9 mouse cellular contexts compared by ENCODE assay signal in the genomic region with DNA sequence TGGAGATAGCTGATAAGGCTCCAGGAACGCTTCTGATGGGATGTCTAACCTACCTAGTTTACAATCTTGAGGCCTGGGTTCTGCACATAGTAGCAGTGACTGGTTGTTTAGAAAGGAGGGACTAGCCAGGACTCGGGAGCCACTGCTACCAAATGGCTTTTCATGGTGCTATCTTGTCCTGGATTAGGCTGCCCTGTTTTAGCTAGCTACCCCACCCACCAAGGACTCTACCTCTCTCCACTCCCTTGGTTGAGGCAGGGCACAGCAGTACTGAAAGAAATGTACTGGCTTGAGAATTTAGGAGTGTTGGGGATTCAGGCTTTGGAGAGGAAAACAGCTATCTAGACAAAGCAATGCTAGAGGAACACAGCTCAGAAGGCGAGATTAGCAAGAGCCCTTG. TPM values are rescaled to one million over a fixed set of nuclear protein-coding genes. Genes with fewer than 3 reads are reported as not detected.
A peak's percentile ranks its signal among the peaks of the same experiment; 100 is the strongest.
DNase-seq lines count a peak whose midpoint lies in the region; ATAC-seq lines count a peak whose summit lies in the region.
"Had no signal": no experiment of that assay in that cellular context is flagged by ENCODE, and none has a peak within 500 bp of the region (broad histone marks: within the 10 kb centered on the region; RNA-seq: fewer than 3 reads in every experiment).

No protein-coding gene starts in this region.

- H3K4me1 ChIP-seq in heart, embryonic 12.5 days (replicated peaks), result peaks cover 48% of the 10 kb centered on the region
- peaks cover 9% of the 10 kb centered on the region; the same call in 1 of the 2 replicates for H3K4me1 ChIP-seq in brown adipose tissue, adult 24 weeks (ENCODE audit: control insufficient read depth, insufficient read depth, insufficient read length, low read length)
- peaks cover 5% of the 10 kb centered on the region for H3K4me1 ChIP-seq in hindbrain, embryonic 13.5 days (replicated peaks)
- peaks cover 49% of the 10 kb centered on the region for H3K4me1 ChIP-seq in midbrain, embryonic 10.5 days

- intact Hi-C loops in heart, postnatal 36 days (cut with DNase I), result loop anchor here (2.0 to 10.0 kb wide), 6 partner anchors 17 to 1273 kb away; a partner anchor contains a TSS

- 23% methylated on average over 3 of the region's 3 CpGs for WGBS in heart, embryonic 12.5 days
- WGBS in hindbrain, embryonic 13.5 days, result 72% methylated on average over 3 of the region's 3 CpGs
- WGBS in midbrain, embryonic 10.5 days, result 64% methylated on average over 3 of the region's 3 CpGs

- H3K36me3 ChIP-seq in heart, embryonic 12.5 days, result peaks cover 9% of the 10 kb centered on the region; the same call in 1 of the 2 replicates
- H3K36me3 ChIP-seq in hindbrain, embryonic 13.5 days, result no peaks in the 10 kb centered on the region
- no peaks in the 10 kb centered on the region for H3K36me3 ChIP-seq in midbrain, embryonic 10.5 days

- no peaks in the 10 kb centered on the region for H3K27me3 ChIP-seq in heart, embryonic 12.5 days (replicated peaks)
- peaks cover 5% of the 10 kb centered on the region for H3K27me3 ChIP-seq in hindbrain, embryonic 13.5 days
- no peaks in the 10 kb centered on the region for H3K27me3 ChIP-seq in midbrain, embryonic 10.5 days (ENCODE audit: low read depth, poor library complexity, severe bottlenecking)

- H3K27ac ChIP-seq in heart, embryonic 12.5 days (ENCODE audit: poor library complexity, severe bottlenecking), result no peak overlapping the region
- H3K27ac ChIP-seq in brown adipose tissue, adult 24 weeks (replicated peaks; ENCODE audit: low read depth, low read length), result peak overlapping the region; percentile 86
- H3K27ac ChIP-seq in hindbrain, embryonic 13.5 days, result no peak overlapping the region
- no peak overlapping the region for H3K27ac ChIP-seq in midbrain, embryonic 10.5 days (replicated peaks)

- ATAC-seq in heart, embryonic 12.5 days (ENCODE audit: insufficient number of reproducible peaks, low FRiP score), result no peak
- ATAC-seq in hindbrain, embryonic 13.5 days (ENCODE audit: low FRiP score), result no peak
- ATAC-seq in erythroblast, adult 5-6 weeks (replicated peaks; ENCODE audit: low FRiP score, poor library complexity, severe bottlenecking), result no peak

- peak overlapping the region; percentile 92 for H3K4me2 ChIP-seq in heart, embryonic 12.5 days
- H3K4me2 ChIP-seq in hindbrain, embryonic 13.5 days, result peak overlapping the region; percentile 85; the same call in 1 of the 2 replicates

- H3K9ac ChIP-seq in heart, embryonic 12.5 days, result peak overlapping the region; percentile 79
- no peak overlapping the region for H3K9ac ChIP-seq in hindbrain, embryonic 13.5 days

- H3K4me3 ChIP-seq in heart, embryonic 12.5 days, result peak overlapping the region; percentile 71
- H3K4me3 ChIP-seq in brown adipose tissue, adult 24 weeks (ENCODE audit: insufficient read depth, low read depth, low read length), result peak overlapping the region; percentile 75
- peak overlapping the region; percentile 53; the same call in 1 of the 2 replicates for H3K4me3 ChIP-seq in hindbrain, embryonic 13.5 days
- peak overlapping the region; percentile 60 for H3K4me3 ChIP-seq in midbrain, embryonic 10.5 days

- no peaks in the 10 kb centered on the region for H3K9me3 ChIP-seq in heart, embryonic 12.5 days (replicated peaks)
- no peaks in the 10 kb centered on the region for H3K9me3 ChIP-seq in hindbrain, embryonic 13.5 days
- no peaks in the 10 kb centered on the region for H3K9me3 ChIP-seq in midbrain, embryonic 10.5 days (replicated peaks)

- DNase-seq in heart, postnatal 36 days, result no peak
- no peak for DNase-seq in midbrain, embryonic 10.5 days (ENCODE audit: low spot score)
- no peak for DNase-seq in layer of hippocampus, postnatal 36 days
- DNase-seq in right cerebral cortex, postnatal 36 days (ENCODE audit: low spot score in 2 of 2), result no peak
- DNase-seq: thymus, adult 2 months had no signal

RNA-seq across cellular contexts. Expression of a gene that starts 57.0 kb away (rescaled TPM):
- polyA plus RNA-seq in heart, embryonic 12.5 days (2016; fragmentation: Nextera tagmentation; extraction: Ambion mirVana), result not detected in 2 replicates
- total RNA-seq in heart, postnatal 36 days (2021), result not detected
- not detected in 2 replicates for polyA plus RNA-seq in brown adipose tissue, adult 24 weeks (2012; ENCODE audit: insufficient read depth, insufficient read length, missing spikeins)
- not detected in 2 replicates for polyA plus RNA-seq in hindbrain, embryonic 13.5 days (2015; fragmentation: Nextera tagmentation; extraction: Ambion mirVana)
- polyA plus RNA-seq in midbrain, embryonic 10.5 days (2016; fragmentation: Nextera tagmentation; extraction: Ambion mirVana), result not detected in 2 replicates
- not detected for total RNA-seq in layer of hippocampus, postnatal 36 days (2021)
- total RNA-seq in erythroblast, adult 5-6 weeks (2015; ENCODE audit: low replicate concordance), result not detected in 2 replicates
- not detected in 2 replicates for total RNA-seq in erythroblast, adult 5-6 weeks (2017; ENCODE audit: low replicate concordance)
- polyA plus RNA-seq: thymus, adult 2 months had no signal
